Mouse (Mus musculus) olfactory bulb, adult 2 months (tissue): ENCODE data around the gene Olfr223. TPM values are rescaled to one million over a fixed set of nuclear protein-coding genes. Genes with fewer than 3 reads are reported as not detected.
"Not testable (repeated sequence)": the region's sequence is repeated elsewhere in the genome, so short reads cannot be mapped to it uniquely, and the experiment has no call there.

Source experiments
- H3K27ac ChIP-seq: fragments of 200-500 bp; 2 replicates; pipeline ENCODE4 v1.5.1; 2012; ENCODE audit warnings: low read depth, low read length; ENCODE audit not compliant: insufficient read depth
- H3K4me1 ChIP-seq: fragments of 200-500 bp; 2 replicates; pipeline ENCODE4 v1.6.1; 2012; ENCODE audit warnings: low read length; ENCODE audit not compliant: control insufficient read depth, insufficient read depth
- H3K4me3 ChIP-seq: fragments of 200-500 bp; 2 replicates; pipeline ENCODE4 v1.5.1; 2012; ENCODE audit warnings: mild to moderate bottlenecking, low read depth, low read length, moderate library complexity; ENCODE audit not compliant: insufficient read depth
- CTCF ChIP-seq: fragments of 200-500 bp; IDR thresholded peaks from 2 replicates; pipeline ENCODE4 v1.5.1; 2012; ENCODE audit warnings: low read depth, mild to moderate bottlenecking, low read length, moderate library complexity; ENCODE audit not compliant: insufficient read depth
- POLR2A ChIP-seq: fragments of 200-500 bp; IDR thresholded peaks from 2 replicates; pipeline ENCODE4 v1.6.1; 2012; ENCODE audit warnings: mild to moderate bottlenecking, low read depth, low read length, moderate library complexity; ENCODE audit not compliant: insufficient read depth
- WGBS: fragments of 180-500 bp; shearing (Covaris S2); methylation state at CpG from one replicate; pipeline ENCODE4 v1.1.7; 2018; 5-methylcytosine and 5-hydroxymethylcytosine counted together
- polyA plus RNA-seq: library from polyadenylated mRNA; stranded (reverse); fragments of >200 nt; gene quantifications from 2 replicates; pipeline ENCODE4 v1.2.4, GENCODE M21; 2012; ENCODE audit warnings: low replicate concordance; ENCODE audit not compliant: missing spikeins, insufficient read depth, insufficient read length

Gene Olfr223
- polyA plus RNA-seq, 1 experiment: not detected

DNA sequence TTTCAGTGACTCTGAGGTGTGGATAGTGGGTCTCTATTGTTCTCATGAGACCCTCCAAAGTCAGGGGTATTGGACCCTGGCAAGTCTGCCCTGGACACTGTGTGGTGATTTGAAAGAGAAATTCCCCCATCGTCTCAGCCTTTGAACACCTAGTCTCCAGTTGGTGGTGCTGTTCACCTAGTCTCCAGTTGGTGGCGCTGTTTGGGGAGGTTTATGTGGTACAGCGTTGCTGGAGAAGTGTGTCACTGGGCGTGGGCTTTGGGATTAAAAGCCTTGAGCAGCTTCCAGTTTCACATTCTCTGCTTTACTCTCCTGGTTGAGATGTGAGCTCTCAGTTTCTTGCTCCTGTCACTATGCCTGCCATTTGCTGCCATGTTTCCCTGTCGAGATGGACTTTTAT lies 39.9 kb upstream of the Olfr223 start:
- Histone ChIP-seq H3K27ac (no peak overlapping the region), H3K4me1 (peaks cover 5% of the 10 kb centered on the region), H3K4me3 (no peak overlapping the region)
- 25% methylated on average over 5 of the region's 5 CpGs for WGBS
- TF ChIP-seq POLR2A (no peak), CTCF (peak; percentile 70; the same call in 1 of the 2 replicates)

DNA sequence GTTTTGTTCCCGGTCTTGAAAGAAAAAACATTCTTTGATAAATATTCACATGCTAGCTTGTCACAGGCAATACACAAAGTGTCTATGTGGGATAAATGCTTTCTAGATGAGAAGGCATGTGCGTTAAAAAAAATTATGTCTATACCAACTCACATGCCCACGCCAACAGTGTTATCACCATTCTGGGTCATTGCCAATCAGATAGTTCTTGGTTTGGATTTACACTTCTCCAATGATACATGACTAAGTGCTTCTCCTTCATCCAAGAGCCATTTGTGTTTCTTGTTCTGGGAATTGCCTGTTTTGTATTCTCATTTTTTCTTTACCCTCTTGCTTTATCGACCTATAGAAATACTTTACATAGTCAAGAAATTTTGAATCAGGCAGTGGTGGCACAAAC lies 38.9 kb upstream of the Olfr223 start:
- Histone ChIP-seq H3K4me3 (no peak overlapping the region), H3K27ac (no peak overlapping the region), H3K4me1 (peaks cover 5% of the 10 kb centered on the region)
- TF ChIP-seq CTCF: no peak
- no peak for TF ChIP-seq POLR2A
- WGBS: 86% methylated on average over 4 of the region's 4 CpGs

DNA sequence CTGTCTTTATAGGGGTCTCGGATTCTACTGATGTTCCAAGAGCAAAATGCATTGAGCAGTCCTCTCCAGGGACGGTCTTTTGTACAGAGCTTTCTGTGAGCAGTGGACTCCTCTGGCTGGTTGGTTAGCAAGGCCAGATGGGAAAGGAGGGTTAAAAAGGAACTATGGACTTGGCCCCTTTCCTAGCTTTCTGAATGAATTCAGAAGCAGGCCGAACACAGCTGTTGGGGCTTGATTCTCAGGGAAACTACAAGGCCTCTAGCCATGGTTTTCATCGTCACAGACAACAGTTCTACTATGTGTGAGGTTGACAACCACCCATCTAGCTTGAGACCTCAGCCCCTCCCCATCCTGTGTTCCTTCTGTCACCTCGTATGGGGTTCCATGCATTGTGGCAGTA lies 36.8 kb upstream of the Olfr223 start:
- 62% methylated on average over 5 of the region's 5 CpGs for WGBS
- H3K4me3 ChIP-seq: no peak overlapping the region
- H3K27ac ChIP-seq: no peak overlapping the region
- no peaks in the 10 kb centered on the region for H3K4me1 ChIP-seq
- TF ChIP-seq CTCF (no peak), POLR2A (no peak)

DNA sequence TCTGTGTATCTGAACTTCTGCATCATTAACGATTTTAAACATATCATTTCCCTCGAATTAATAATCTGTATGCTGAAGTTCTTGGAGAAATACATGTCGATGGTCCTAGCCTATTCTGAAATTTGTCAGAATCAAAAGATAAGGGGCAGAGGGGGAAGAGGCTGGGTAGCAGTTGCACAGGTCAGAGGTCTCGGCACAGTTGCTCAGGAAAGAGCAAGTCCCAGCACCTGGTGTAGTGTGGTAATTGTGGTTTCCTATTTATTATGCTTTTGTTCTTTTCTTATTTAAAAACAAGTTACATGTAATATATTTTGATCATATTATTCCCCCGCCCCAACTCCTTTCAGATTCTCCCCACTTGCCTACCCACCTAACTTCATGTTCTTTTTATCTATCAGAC lies 35.1 kb upstream of the Olfr223 start:
- Histone ChIP-seq H3K27ac (no peak overlapping the region), H3K4me1 (no peaks in the 10 kb centered on the region), H3K4me3 (no peak overlapping the region)
- TF ChIP-seq CTCF (no peak), POLR2A (no peak)
- WGBS: 64% methylated on average over 5 of the region's 5 CpGs

DNA sequence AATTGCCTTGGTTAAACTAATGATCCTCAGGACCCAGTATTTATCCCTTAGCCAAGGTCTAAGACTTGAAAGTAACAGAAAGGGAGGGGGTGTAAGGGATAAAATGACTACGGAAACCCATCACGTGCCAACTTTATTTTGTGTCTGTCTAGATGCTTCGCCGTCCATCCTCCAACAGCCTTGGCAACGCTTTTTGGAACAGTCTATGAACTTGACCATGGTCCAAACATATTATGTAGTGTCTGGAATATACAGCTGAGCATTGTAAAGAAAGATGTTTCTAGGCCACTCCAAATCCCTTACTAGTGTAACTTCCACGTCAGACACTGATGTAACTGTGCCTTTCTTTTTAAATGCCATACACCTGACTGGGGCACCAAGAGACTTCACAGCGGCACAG lies 33.1 kb upstream of the Olfr223 start:
- WGBS: 81% methylated on average over 7 of the region's 7 CpGs
- TF ChIP-seq POLR2A: no peak
- no peak for TF ChIP-seq CTCF
- Histone ChIP-seq H3K4me1 (no peaks in the 10 kb centered on the region), H3K4me3 (no peak overlapping the region), H3K27ac (no peak overlapping the region)

DNA sequence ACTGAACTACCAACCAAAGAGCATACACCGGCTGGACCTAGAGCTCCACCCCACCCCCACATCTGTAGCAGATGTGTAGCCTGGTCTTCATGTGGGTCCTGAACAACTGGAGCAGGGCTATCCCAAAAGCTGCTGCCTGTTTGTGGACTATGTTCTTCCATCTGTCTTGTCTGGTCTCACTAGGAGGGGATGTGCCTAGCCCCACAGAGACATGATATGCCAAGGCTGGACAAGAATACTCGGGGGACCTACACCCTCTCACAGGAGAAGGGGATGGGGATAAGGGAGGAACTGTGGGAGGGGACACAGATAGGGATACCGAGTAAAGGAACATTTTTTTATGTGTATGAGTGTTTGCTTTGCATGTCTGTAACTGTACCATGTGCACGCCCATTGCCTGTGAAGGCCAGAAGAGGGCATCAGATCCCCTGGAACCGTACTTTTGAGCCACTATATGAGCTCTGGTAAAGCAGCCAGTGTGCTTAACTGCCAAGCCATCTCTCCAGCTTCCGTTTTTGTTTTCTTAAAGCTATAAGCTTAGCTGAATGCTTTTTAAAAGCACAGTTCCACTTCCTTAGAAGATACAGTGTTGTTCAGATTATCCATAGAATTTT lies 31.0 kb upstream of the Olfr223 start:
- H3K27ac ChIP-seq: no peak overlapping the region
- no peak overlapping the region for H3K4me3 ChIP-seq
- TF ChIP-seq POLR2A: no peak
- no peak for TF ChIP-seq CTCF
- WGBS: 26% methylated on average over 6 of the region's 6 CpGs
- no peaks in the 10 kb centered on the region for H3K4me1 ChIP-seq

DNA sequence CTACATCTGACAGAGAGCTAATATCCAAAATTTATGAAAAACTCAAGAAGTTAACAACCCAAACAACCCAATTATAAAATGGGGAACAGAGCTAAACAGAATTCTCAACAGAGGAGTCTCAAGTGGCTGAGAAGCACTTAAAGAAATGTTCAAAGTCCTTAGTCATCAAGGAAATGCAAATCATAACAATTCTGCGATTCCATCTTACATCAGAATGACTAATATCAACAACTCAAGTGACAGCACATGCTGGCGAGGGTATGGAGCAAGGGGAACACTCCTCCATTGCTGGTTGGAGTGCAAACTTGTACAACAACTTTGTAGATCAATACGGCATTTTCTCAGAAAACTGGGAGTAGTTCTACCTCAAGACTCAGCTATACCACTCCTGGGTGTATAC lies 29.1 kb upstream of the Olfr223 start:
- 76% methylated on average over 3 of the region's 3 CpGs for WGBS

DNA sequence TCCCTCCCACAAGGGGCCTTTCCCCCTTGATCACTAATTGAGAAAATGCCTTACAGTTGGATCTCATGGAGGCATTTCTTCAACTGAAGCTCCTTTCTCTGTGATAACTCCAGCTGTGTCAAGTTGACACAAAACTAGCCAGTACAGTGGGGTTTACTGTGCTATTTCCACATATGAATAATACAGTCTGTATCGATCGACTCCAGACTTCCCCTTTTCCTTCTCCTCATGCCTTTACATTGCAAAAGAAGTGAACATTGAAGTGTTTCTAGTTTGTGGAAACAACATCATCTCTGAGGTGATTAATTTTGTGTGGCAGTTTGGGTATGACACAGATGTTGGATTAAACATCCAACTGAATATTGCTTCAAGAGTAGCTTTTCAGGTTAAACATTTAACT lies 23.9 kb upstream of the Olfr223 start:
- not testable (repeated sequence) for H3K27ac ChIP-seq, H3K4me1 ChIP-seq, H3K4me3 ChIP-seq
- WGBS: 93% methylated on average over 2 of the region's 2 CpGs

More for the DNA sequence above, 29.1 kb upstream of the Olfr223 start:
- Histone ChIP-seq H3K27ac (no peak overlapping the region), H3K4me3 (no peak overlapping the region), H3K4me1 (no peaks in the 10 kb centered on the region)
- no peak for TF ChIP-seq POLR2A
- TF ChIP-seq CTCF: no peak

DNA sequence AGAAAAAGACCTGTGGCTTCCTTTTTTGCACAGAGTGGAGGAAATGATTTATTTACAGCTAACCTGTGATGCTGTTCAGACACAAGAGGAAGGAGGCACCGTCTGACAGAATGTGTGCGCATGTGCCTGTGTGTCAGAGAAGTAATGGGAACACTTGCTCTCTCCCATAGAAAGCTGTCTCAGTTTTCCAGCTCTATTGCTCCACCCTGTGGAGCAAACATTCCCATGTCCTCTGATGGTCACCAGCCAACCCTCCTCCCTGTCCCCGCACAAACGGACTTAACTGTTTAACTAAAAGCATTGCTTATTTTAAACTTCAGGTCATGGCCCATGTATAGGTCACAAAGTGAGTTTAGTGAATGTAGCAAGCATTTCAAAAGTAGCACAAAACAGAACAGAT lies 21.0 kb upstream of the Olfr223 start:
- 19% methylated on average over 4 of the region's 4 CpGs for WGBS
- Histone ChIP-seq H3K4me3 (no peak overlapping the region), H3K4me1 (no peaks in the 10 kb centered on the region), H3K27ac (no peak overlapping the region)
- TF ChIP-seq CTCF (no peak), POLR2A (no peak)

DNA sequence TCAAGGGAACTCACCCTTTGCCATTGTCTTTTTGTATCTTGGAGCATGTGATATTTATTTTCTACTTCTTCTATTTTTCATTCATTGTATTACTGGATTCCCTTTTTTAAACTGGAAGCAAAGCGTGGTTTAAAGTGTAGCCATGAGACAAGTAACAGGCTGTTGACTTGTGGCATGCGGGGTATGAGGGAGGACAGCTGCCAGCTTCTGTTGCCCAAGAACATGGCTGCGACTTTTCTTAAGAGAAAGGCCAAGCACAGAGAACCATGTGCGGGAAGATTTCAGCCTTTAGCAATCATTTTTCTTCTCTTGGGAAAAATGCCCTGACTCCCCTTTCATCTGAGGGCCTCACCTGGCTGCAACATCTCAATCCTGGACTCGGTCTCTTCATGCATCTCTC lies 18.6 kb upstream of the Olfr223 start:
- H3K4me3 ChIP-seq: no peak overlapping the region
- WGBS: 89% methylated on average over 5 of the region's 5 CpGs
- H3K27ac ChIP-seq: no peak overlapping the region
- no peaks in the 10 kb centered on the region for H3K4me1 ChIP-seq
- TF ChIP-seq POLR2A (no peak), CTCF (no peak)
